Mouse (Mus musculus) embryo, embryonic 11.5 days (tissue): ENCODE results near the gene Alkbh7.

Experiments
- DNase-seq: peaks from one replicate; pipeline ENCODE4 v3.0.0-alpha.2; 2012; ENCODE audit warnings: low read depth, low spot score

Alkbh7 gene

GRCm38 (mm10) chr17:56986105-56986805 is 10.9 kb upstream of the Alkbh7 start:
- no peak for DNase-seq

DNA sequence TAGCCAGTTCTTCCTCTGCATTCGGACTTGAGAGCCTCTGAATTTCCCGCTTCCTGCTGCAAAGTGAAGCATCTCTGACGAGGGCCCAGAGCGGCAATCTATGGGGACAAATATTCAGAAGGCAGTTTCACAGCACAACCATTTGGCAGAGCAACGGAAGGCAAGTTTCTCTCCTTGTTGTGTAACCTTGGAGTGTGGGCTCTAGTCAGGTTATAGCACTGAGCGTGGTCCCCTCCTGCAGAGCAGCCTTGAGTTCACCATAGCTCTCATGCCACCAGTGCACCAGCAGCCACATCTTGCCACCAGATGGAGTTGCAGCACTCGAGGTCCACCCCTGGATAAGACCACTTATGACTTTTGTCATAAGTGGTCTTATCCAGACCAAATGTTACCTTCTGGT is 8.7 kb upstream of the Alkbh7 start:
- no peak for DNase-seq

DNA sequence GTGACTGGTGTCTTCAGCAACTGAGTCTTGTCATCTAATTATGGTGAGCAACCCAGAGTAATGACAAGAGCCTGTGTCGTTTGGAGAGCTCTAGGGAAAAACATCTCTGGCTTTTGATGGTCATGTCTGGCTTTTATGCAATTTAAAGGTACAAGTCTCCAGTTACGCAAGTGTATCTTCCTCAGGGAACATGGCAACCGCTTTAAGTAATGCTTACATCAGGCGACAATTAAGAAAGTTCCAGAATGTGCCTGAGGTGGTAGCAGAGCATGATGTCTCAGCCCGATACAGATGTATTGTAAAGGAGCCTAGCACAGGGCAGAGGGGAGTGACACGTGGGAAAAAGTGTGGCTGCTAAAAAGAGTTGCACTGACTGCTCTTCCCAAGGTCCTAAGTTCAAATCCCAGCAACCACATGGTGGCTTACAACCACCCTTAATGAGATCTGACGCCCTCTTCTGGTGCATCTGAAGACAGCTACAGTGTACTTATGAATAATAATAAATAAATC is 8.2 kb upstream of the Alkbh7 start:
- DNase-seq, result no peak

DNA sequence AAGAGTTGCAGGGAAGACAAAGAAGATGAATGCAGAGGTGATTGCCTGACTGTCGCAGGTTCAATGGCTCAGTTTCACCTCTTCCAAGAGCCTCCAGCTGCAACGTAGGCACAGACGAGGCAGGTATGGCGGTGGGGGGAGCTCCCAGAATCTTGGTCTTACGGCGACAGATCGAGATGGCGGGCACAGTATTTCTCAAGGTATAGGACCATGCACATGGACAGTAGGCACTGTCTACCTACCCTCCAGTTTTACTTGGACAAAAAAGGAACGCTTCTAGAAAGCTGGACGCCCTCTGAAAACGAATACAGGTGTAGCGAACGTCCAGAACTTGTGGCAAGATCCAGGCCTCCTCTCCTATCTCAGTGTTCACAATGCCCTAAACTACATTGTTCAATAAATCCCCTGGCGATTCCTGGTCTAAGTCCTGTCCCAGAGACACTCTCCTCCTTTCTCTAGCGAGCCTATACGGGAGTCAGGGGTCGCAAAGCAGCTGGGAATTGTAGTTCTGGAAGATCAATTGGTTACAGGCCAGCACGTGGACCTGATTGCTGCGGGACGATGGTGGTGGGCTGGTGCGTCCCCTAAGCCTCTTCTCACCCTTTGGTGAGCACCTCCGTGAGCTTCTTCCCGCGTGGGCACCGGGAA is 7.5 kb upstream of the Alkbh7 start:
- DNase-seq, result peak; percentile 73

- peak; percentile 88 for DNase-seq
These were observed 6.9 kb upstream of the Alkbh7 start, which contains the start of gene Clpp for GRCm38 (mm10) chr17:56990115-56990746. Gene Clpp, plus strand, starts transcription at chr17:56990305.

GRCm38 (mm10) chr17:56990966-56991365 is 6.2 kb upstream of the Alkbh7 start:
- no peak for DNase-seq

GRCm38 (mm10) chr17:56995046-56995445 is 2.1 kb upstream of the Alkbh7 start:
- no peak for DNase-seq

- no peak for DNase-seq
These were observed 633 bp upstream of the Alkbh7 start for GRCm38 (mm10) chr17:56996506-56996905.

DNA sequence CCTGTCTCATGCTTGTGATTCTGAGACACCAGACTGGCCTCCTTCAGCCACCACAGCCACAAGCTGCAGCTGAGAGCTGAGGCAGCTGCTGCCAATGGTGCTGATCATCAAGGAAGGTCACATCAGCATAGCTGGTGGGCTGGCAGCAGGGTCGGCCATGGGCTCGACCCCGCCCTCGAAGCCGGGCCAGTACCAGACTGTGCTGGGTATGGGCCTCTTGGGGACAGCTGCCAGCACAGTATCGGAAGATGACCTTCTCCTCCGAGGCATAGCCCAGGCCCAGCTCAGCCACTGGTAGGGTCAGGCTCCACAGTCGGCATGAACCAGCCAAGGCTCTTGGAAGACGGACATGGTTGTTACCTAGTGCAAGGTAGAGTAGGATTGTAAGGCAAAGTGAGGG is 2.3 kb downstream of the Alkbh7 start:
- DNase-seq, result no peak

DNA sequence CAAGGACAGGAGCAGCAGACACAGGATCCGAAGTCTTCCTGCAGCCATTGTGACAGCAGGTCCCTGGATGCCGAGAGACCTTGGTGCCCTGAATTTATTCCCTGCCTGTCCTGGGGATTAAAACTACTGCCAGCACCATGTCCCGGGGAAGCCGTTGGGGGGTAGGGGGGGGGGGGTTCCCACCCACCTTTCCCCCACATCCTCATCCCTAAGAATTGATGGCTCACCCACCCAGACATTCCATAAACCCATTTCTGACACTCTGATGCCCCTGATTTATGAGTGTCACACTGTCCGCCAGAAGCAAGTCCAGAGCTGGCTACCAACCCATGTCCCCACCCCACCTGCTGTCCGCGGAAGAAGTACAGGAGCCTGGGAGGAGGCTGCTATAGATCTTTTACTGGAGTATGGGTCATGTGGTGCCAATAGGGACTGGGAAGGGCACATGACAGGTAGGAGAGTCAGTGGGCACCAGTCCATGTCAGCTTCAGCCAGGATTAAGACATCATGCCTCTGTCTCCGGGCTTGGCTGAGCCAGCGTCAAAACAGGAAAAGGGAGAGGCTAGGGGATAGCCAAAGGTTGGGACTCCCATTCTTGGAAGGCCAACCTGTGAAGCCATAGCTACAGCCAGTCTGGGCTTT is 3.0 kb downstream of the Alkbh7 start, which contains the start of gene Pspn:
Gene Pspn (minus strand): TSS at position 51 of the 642 bp plus-strand sequence.
- DNase-seq, result no peak

DNA sequence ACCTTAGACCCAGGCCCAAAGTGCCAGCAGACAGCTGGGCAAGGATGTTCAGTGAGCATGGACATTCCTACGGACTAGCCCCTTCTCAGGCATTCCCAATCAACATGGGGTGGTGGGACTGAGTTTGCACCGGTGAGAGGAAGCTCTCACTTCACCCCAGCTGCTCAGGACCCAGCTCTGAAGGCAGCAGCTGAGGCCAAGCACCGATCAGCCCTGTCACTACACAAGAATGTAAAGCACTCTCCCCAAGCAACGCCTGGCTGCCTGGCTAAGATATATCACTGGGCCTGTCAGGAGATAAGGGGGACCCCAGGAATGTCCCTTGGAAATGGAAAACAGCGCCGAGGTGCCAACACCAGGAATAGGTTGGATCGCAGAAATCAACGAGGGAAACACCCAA is 4.1 kb downstream of the Alkbh7 start:
- DNase-seq, result no peak

- no peak for DNase-seq
These were observed 6.9 kb downstream of the Alkbh7 start for GRCm38 (mm10) chr17:57003994-57004393.

DNA sequence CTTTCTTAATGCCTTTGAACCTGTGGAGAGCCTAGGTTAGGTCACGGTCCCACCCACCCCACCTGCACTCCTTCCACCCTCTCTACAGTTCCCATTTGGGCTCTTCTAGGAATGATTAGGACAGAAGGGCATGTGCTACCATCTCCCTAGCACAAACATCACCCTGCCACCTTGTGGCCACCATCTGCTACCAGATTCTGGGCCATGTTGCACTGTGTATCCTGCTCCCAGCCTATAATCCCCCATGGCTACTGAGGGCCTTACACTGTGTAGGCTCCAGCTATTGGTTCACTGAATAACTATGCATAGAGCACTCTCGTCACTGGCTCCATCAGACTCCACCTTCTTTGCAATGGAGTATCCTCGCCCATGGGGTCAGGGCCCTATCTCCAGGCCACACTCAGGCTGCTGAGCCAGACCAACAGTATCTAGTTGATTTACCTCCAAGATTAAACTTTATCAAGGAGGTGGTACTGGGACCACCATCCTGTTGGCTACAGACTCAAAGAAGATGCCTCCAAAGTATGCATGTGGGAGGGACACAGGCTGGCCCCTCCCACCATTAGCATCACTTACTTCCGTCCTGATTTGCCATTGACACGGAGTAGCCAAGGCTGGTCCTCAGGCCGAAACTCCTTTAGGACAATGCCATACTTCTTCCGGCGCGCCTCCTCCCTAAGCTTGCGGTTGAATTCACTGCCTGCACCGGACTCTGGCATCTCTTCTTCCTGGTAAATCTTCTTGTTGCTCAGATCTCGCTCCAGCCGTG is 10.2 kb downstream of the Alkbh7 start:
- DNase-seq, result no peak

- no peak for DNase-seq
These were observed 13.7 kb downstream of the Alkbh7 start for GRCm38 (mm10) chr17:57010911-57011235.

DNA sequence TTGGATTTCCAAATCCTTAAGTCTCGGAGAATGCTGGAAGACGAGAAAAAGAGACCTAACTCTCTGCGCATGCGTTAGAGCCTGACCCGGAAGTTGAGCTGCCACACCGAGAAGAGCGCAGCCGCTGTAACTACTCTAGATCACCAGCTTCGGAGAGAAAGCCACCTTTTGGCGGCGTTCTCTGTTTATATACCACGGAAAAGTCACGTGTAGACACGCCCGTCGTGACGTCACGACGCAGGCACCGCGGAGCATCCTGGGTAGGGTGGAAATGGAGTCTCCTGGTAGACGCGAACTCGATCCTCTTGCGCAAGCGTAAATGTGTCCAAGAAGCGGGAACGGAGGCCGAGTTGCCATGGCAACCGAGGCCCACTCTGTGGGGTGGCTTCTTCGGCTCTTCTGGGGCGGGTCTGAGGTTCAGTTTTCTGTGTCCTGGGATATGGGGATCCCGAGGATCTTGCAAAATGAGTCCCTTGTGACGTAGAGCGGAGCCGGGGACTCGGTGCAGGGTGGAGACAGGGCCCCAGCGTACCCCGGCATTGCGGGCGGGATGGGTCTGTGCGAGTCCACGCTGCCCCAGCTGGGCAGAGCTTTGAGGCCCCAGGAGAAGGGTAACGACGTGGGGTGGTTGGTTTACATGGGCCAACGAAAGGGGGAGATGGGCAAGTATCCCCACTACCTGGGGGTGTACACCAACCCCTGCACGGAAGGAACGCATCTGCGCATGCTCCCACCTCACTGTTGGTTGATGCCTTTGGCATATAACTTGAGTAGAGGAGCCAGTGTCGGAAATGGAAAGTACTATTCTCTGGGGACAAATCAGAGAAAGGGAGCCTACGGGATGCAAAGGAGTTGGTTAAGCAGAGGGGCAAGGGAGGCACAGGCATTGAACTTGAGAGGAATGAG is 14.3 kb downstream of the Alkbh7 start, which contains the start of the genes Gtf2f1 and Gm17949:
Gene Gtf2f1 (minus strand): TSS at position 53 of the 906 bp plus-strand sequence.
Gene Gm17949 (plus strand): TSS at position 234 of the 906 bp plus-strand sequence.
- DNase-seq, result peak; percentile 100

GRCm38 (mm10) chr17:57012245-57012795 is 15.2 kb downstream of the Alkbh7 start:
- no peak for DNase-seq

DNA sequence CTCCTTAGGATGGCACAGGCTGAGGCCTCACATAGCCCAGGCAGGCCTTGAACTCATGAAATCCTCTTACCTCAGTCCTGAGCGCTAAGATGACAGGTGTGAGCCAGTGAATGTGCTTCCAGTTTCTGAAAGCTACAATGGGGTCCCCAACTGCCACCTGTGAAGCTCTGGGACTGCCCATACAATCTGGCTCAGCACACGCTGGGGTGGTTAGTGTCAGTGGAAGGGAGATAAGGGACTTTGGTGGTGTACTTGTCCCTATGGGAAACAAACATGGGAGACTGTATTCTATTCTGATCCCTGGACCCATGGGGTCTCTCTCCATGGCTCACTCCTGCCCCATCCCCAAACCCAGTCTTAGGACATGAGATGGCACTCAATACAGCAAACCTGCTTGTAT is 22.6 kb downstream of the Alkbh7 start:
- DNase-seq, result no peak

- DNase-seq, result no peak
These were observed 23.8 kb downstream of the Alkbh7 start for GRCm38 (mm10) chr17:57020960-57021359.

DNA sequence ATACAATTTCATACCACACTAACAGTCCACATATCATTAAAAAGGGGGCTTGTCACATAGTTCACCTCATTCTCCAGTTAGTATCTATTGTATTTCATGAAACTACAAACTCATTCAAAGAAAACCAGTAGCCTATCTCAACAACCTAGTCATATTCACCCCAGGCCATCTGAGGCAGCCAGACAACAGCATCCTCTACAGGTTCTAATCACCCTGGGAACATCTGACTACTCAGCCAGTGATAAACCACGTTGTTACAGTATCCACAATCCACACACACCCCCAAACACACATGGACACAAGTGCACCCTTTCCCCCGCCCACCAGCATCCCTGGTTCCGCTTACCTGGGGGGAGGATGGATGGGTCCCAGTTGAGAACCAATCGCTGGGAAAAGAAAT is 30.3 kb downstream of the Alkbh7 start:
- no peak for DNase-seq

GRCm38 (mm10) chr17:57029691-57030090 is 32.6 kb downstream of the Alkbh7 start:
- DNase-seq, result no peak
